Mouse (Mus musculus): ENCODE measurements around the gene Arhgef3.

DNA sequence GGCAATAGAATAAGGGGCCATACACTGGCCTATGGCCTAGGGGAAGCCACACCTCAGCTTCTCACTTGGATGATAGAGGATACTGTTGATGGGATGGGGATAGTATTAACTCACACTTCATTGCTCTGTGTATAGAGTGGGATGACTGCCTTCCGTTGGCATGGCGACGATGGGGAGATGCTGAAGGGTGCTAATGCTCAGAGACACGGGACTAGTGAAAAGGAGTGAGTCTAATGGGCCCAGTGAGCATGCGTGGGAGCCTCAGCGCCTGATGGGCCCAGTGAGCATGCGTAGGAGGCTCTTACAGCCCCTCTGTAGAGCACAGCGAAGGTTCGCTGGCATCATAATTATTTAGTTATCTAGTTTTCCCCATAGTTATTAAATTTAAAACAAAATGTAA lies 24.2 kb downstream of the Arhgef3 start:
- TF ChIP-seq CTCF (IDR thresholded peaks at IDR 0.05) (no peak), EP300 (IDR thresholded peaks at IDR 0.05) (no peak)

All from lung, postnatal 0 days (tissue).